Mouse (Mus musculus): ENCODE measurements around the gene Cbll1. TPM values are rescaled to one million over a fixed set of nuclear protein-coding genes. Genes with fewer than 3 reads are reported as not detected.

Gene Cbll1
- 8.4 and 16.1 TPM in 2 replicates for polyA plus RNA-seq (2012; rRNA removed)

DNA sequence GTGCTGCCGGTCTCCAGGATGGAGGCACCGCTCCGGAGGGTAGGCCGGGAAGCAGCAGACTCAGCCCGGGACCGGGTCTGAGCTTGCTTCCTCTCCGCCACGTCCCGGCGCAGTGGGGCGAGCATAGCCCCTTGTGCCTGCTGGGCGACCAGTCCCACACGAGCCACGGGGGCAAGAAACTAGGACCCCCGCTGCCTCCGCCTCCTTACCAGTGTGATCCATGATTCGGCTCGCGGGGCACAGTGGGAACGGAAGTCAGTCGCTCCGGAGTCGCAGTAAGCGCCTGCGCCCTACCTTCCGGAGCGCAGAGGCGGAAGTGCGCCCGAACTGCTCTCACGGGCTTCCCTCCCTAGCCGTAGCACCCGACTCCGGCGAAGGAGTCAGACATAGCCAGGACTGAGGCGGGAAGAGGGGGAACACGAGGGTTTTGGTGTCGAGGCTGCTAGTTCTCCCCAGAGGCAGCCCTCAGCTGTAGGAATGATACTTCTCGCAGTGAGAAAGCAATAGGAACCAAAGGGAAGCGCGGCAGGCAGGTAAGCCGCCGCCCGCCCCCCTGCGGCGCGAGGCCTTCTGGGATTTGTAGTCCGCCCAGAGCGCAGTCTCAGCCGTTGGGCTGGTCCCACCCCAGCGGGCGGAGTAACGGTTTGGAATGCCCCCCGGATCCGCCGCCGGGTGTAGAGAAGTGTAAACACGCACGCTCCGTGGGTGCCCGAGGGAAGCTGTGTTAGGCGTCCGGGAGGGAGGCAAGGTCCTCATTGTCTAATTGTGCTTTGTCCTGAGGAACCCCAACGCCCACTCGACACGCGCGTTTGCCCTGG, at the start of gene Cbll1:
TSS of gene Cbll1 (minus strand) at position 303 of the 818 bp plus-strand sequence.

Other genes with a start within 250 kb of the Cbll1 start
- 25.4 and 35.4 TPM in 2 replicates for gene Lamb1, start 234.4 kb downstream of the Cbll1 start, polyA plus RNA-seq (2012; rRNA removed)
- 86.7 and 95.0 TPM in 2 replicates for gene Dld, start 148.2 kb downstream of the Cbll1 start, polyA plus RNA-seq (2012; rRNA removed)
- 0.05 TPM in 1 of 2 replicates, not detected in the other for gene Slc26a3, start 108.7 kb downstream of the Cbll1 start, polyA plus RNA-seq (2012; rRNA removed)
- 0.01 and 0.06 TPM in 2 replicates for gene Slc26a4, start 60.4 kb upstream of the Cbll1 start, polyA plus RNA-seq (2012; rRNA removed)
- 11.8 and 15.0 TPM in 2 replicates for gene Bcap29, start 135.0 kb upstream of the Cbll1 start, polyA plus RNA-seq (2012; rRNA removed)
- gene Dus4l, start 155.2 kb upstream of the Cbll1 start, polyA plus RNA-seq (2012; rRNA removed): 8.9 and 14.7 TPM in 2 replicates
- 24.9 and 36.3 TPM in 2 replicates for gene Cog5, start 155.3 kb upstream of the Cbll1 start, polyA plus RNA-seq (2012; rRNA removed)
- gene Gpr22, start 214.3 kb upstream of the Cbll1 start, polyA plus RNA-seq (2012; rRNA removed): 1.7 and 3.5 TPM in 2 replicates

All from central nervous system, embryonic 11.5 days (tissue).